Mouse (Mus musculus): ENCODE measurements around the gene Tex2.
"Not testable (repeated sequence)": the region's sequence is repeated elsewhere in the genome, so short reads cannot be mapped to it uniquely, and the experiment has no call there.

Gene Tex2

DNA sequence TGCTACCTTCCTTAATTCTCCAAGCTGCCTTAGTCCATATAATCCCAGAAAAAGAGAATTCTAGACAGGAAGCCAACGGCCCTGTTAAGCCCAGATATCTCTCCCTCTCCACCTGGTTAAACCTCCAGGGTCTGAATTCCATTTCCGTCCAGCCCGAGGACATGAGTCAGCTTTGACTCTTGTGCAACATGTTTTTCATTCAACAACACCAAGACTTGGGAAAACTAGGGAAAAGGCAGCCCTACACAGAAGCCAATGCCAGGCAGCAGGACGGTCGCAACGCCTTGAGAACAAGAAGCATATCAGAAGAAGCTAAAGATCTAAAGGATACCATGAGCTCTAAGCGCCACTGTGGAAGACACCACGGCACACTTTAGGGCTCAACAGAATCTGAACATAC is 32.8 kb downstream of the Tex2 start:
- DNase-seq (ENCODE audit: low read depth in 2 of 2, low spot score in 2 of 2), result no peak

DNA sequence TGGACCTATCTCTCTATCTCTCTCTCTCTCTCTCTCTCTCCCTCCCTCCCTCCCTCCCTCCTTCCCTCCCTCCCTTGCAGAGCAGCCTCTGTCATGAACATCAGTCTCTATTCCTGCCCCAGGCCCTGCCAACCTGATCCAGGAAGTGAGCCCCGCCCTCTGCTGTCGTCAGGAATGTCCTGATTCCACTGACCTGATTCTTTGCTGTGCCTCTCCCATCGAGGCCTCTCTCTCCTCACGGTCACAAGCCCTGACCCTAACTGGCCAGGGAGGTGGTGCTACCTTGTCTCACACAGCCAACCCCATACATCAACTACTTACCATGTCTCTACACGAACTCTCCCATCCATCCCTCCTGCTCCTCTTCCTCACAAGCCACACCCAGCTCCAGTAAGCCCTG is 33.3 kb downstream of the Tex2 start:
- no peak for DNase-seq (ENCODE audit: low read depth in 2 of 2, low spot score in 2 of 2)

DNA sequence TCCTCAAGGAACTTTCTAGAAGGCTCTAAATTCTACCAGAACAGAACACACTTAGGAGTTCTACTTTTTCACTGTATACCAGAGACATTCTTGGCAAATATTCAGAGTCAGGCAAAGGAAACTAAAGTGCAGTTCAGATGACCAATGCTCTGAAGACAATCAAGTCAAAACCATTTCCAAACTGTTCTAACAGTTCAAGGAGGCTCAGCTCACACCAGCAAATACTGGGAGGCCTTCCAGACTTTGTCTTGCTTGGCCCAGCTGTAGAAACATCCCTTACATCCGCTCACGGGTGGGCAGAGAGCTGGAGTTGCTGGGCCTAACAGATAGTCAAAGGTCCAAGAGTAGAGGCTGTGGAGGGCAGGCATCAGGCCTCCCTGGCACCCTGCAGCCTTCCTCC is 34.1 kb downstream of the Tex2 start:
- no peak for DNase-seq (ENCODE audit: low read depth in 2 of 2, low spot score in 2 of 2)

DNA sequence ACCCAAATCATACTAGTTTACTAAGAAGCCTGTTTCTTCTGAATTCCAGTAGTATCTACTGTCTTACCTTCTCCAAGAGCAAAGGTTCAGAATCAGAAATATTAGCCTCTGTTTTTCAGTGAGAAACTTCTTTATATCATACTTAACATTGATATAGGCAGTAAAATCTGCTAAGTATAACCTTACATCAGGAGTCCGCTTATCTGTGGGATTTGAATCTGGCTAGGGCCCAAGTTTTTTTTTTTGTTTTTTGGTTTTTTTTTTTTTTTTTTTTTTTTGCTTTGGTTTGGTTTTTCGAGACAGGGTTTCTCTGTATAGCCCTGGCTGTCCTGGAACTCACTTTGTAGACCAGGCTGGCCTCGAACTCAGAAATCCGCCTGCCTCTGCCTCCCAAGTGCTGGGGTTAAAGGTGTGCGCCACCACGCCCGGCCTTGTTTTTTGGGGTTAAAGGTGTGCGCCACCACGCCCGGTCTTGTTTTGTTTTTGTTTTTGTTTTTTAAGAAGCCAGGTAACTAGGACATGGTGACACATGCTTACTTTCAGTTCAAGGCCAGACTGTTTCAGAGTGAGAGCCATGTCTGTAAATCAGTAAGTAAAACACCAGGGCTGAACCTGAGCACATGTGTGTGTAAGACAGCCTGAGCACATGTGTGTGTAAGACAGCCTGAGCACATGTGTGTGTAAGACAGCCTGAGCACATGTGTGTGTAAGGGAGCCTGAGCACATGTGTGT is 35.4 kb downstream of the Tex2 start:
- DNase-seq (ENCODE audit: low read depth in 2 of 2, low spot score in 2 of 2), result not testable (repeated sequence)

DNA sequence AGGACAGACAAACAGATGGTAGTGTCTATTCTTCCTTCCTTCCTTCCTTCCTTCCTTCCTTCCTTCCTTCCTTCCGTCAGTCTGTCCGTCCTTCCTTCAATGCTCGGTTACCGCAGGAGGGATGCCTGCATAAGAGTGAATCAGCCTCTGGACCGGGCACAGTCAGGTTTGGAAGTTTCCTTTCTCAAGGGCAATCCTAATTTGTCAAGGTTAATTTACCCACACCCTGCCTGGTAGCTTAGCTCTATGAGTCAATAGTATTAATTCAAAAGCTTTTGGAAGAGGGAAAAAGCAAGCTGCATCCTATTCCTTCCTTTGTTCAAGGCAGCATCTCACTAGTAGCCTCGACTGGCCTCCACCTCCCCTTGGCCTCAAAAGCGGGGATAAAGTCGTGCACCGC is 38.8 kb downstream of the Tex2 start:
- DNase-seq (ENCODE audit: low read depth in 2 of 2, low spot score in 2 of 2), result no peak

DNA sequence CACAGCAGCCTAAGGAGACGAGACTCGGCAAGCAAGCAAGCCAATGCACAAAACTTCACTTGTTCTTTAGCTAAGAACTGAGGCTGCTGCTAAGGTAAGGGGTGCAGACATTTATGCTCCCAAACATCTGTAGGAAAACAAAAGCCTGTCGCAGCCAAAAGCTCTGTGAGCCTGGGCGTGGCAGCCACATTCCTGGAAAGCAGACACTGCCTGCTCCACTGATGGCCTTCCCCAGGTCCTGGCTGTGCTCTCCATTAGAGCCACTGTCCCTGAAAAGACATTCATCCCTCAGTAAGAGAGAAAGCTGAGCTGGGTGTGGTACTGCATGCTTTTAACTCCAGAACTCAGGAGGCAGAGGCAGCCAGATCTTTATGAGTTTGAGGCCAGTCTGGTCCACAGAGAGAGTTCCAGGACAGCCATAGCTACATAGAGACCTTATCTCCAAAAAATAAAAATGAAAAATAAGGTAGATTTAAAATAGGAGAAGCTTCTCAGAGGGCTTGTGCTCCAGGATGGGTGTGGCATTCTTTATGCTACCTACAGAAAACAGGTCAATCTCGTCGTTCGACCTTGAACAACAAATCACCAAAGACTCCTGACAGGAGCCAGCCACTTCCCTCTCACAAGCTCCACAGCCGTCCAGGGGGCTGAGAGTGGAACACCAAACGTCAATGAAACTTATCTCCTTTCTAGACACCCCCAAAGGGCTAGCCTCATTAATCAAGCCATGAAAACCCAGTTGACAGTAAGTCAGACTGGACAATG is 39.6 kb downstream of the Tex2 start:
- DNase-seq (ENCODE audit: low read depth in 2 of 2, low spot score in 2 of 2), result no peak

DNA sequence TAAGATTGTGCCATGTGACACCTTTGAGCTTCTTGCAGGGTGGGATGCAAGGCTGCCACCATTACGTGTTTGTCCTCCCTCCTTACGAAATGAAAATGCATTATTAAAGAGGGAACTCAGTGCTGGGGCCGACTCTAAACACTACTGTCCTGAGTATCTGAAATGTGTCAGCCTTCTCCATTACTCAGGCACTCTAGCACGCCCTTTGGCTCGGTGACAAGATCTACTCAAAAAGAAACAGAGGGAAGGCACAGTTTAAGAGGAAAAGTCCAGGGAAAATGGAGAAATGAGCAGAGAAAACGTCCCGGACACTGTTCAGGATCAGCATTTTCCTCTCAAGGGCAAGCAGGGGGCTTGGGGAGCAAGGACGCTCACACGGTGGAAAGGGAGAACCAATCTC is 40.3 kb downstream of the Tex2 start:
- DNase-seq (ENCODE audit: low read depth in 2 of 2, low spot score in 2 of 2), result no peak

DNA sequence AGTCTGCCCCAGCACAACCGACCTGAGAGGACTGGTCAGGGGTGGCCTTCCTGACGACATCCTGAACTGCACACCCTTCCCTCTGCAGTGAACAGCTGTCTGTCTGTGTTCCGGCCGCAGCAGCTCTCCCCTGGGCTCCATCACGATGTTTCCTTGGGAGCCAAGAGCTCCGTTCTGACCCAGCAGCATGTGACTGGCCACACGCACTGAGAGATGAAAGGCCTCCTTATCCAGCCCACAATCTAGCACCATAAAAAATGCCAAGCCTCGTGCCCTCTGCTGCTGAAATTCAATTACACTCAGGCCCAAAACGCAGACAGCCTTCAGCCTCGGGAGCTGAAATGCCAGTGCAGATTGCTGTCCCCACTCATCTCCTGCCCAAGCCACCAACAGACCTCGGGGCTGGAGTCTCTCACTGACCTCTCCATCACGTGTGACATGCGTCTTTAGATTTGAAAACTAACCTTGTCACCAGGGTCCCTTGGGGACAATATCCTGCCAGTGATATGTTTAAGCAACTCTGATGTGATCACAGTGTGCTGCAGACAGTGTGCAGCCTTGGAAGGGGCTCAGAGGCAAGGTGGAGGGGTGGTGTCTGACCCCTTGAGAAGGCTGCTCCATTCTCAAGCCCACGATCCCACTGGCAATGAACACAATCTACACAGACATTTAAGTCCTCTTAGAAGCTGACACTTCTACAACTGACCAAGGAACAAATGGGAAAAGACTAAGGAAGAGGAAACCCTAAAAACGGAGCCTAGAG is 41.0 kb downstream of the Tex2 start:
- no peak for DNase-seq (ENCODE audit: low read depth in 2 of 2, low spot score in 2 of 2)

DNA sequence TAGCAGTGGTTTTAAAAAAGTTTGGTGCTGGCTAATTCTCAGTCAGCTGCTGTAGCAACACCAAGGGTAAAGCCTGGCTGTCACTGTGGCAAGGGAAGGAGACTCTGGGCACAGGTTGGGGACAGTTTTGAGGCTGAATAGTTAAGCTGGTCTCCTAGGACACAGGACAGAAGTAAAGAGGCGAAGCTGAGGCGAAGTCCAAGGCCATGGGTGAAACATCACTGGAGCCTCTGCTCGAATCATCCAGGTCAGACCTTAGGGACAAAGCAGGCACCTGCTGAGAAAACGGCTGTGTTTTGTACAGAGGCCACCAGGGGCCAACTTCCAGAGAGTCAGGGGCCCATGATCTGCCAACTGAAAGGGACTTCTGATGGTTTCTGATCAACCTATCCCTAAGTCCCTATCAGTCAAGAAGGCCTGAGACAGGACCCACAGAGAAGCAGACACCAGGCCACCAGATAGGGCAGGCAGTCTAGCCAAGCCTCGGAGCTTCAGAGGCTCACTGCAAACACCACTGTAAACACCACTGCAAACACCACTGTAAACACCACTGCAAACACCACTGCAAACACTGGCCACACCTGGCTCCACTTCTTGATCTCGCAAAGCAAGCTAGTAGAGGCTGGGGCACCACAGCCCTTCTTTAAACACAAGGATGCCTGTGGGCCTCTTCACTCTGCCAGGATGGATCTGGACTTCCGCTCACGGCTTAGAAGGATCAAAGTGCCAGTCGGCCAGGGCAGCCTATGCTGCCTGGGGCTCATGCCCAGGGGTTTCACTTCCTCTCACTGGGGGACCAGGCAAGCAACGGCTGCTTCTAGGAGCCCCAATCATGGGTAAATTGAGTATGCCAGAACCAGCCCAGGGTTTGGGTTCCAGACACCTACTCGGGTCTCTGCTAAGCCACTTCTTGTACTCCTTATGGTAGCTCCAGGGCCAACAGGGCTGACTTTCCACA is 41.9 kb downstream of the Tex2 start:
- DNase-seq (ENCODE audit: low read depth in 2 of 2, low spot score in 2 of 2), result no peak

DNA sequence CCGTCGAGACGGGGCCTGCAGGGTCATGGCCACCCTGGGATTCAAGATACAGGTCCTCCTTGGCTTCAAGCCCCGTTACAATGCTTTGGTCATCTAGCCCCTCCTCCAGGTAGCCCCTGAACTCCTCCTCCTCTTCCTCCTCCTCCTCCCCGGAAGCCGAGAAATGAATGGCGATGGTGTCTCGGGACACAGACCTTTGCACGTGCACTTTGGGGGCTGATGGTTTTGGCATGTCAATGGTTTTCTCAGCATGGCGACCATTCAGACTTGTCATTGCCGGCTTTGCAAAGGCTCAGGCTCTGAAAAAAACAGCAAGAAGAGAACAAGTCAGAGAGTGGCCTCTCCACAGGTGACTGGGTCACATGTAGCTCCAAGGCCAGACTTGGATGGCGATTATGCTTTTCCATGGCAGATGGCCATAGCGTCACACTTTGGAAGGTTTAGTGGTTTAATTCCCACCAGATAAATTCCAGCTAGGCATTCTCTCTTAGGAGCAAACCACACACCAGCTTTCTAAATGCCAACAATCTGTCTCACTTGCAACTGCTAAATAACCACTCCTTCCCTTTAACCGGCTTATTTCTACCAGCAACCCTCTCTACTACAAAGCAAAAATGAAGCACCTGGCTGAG is 44.8 kb downstream of the Tex2 start:
- DNase-seq (ENCODE audit: low read depth in 2 of 2, low spot score in 2 of 2), result no peak

DNA sequence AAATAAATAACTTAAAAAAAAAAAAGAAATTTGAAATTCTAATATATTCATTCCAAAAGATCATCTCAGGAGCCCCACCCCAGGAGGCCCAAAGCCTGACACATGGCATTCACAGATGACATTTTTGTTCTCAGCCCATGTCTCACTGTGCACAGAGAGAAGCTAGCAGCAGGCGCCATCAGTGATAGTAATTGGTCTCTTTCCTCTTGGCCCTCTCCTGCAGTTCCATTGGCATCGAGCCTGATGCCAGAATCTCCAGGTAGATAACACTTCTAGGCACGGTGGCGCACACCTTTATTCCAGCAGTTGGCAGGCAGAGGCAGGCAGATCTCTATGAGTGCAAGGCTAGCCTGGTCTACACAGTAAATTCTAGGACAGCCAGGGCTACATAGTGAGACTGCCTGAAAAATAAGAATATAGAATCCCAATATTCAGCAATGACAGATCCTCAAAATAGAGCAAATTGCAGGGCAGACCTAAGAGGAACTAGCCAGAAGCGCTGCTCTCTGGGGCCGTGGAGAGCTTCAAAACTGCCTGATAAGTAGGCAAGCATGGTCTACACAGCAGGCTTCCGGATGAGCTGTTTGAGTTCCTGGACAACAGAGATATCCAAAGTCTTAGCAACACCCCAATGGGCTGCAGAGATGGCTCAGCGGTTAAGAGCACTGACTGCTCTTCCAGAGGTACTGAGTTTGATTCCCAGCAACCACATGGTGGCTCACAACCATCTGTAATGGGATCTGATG is 47.0 kb downstream of the Tex2 start:
- no peak for DNase-seq (ENCODE audit: low read depth in 2 of 2, low spot score in 2 of 2)

DNA sequence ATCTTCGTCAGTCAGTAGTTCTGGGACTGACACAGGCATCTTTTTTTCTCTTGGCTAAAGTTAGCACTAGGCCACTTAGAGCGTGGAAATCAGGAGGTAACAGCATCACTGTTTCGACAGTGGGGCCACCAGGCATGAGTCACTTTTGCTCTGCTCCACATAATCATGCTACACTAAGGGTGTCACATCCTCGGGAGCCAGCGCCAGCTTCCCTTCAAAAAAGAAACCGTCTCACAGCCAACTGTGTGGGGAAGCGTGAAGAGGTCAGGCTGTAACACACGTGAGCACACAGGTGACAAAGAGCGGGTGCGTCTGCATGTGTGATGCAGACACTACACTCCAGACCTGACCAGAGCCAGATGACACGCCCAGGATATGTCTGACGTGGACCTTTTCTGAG is 49.0 kb downstream of the Tex2 start:
- DNase-seq (ENCODE audit: low read depth in 2 of 2, low spot score in 2 of 2), result no peak

DNA sequence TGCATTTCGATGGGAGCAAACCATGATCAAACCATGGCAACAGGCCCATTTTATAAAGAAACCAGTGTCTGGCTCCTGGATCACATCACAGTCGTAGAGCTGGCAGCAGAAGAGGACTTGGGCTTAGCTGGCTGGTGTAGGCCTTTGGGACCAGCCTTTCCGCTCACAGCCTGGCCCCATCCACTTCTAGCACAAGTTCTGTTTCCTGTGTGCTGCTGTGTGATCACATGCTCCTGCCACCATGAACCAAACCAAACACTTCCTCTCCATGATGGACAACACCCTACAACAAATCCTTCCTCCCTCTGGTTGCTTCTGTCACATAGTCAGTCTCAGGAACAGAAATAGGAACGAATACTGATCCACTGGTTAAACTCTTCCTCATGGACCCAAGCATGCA is 50.5 kb downstream of the Tex2 start:
- peak in 1 of 2 experiments; percentile 25 for DNase-seq (ENCODE audit: low read depth in 2 of 2, low spot score in 2 of 2)

DNA sequence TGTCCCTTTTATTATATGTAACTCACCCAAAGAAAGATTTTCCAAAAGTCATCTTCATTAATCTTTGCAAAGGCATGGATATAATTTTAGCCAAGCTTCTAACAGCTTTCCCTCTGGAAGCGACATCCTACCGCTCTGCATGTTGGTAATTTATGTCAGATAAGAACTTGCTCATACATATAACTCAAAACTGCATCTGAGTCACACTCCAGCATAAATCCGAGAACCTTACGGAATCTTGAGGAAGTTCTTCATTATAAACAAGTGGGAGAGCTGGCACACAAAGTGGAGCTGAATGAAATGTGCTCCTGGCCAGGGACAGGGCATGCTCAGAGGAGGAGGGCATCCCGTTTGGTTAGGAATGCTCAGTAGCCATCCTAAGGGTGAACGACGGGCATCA is 53.5 kb downstream of the Tex2 start:
- DNase-seq (ENCODE audit: low read depth in 2 of 2, low spot score in 2 of 2), result no peak

DNA sequence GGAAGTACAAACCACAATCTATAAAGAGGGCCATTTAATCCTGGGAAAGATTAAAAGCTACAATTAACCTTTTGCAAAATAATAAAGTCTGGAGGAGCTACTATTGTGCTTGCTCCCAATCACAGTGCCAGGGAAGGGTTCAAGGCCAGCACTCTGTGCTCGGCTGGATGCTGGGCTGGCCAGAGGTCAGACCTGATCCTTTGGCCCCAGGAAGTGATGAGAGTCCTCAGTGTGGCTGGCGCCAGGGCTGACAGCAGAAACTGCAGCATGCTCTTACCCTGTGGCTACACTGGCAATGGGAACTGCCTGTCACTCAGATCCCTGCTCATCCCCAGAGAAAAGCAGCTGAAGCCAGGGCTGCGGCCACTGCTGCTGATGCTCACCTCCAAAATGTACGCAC is 55.2 kb downstream of the Tex2 start:
- DNase-seq (ENCODE audit: low read depth in 2 of 2, low spot score in 2 of 2), result no peak

DNA sequence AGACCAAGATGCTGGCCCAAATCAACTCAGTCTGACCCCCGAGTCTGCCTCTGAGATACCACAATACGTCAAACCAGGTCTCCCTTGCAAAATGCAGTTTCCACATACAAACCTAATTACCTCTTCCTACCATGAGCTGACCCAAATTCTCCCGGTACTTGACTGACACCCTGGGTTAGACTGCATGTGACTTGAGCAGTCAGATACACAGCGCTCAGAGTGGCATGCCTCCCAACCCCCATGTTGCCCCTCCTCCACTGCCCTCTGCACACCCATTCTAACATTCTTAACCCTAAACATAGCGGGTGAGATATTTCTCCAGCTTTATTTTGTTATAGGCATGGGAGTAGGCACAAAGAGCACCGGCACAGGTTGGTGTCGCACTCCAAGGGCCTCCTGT is 55.8 kb downstream of the Tex2 start:
- no peak for DNase-seq (ENCODE audit: low read depth in 2 of 2, low spot score in 2 of 2)

DNA sequence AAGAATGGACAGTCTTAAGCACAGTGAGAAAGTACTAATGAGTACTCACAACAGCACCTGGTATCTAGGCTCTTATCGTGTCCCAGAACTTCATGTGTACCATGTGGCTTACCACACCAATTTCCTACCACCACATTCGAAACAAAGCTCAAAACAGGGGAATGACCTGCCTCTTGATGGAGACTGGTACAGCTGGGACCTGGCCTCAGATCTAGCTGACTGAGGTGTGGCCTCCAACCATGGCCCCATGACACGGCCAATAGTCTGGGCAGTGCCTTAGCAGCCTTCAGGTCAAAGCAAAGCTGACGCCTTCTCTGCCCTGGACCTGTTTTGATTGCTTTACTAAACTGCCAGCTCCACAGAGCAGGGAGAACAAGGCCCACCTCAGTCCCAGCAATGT is 56.5 kb downstream of the Tex2 start:
- DNase-seq (ENCODE audit: low read depth in 2 of 2, low spot score in 2 of 2), result no peak

DNA sequence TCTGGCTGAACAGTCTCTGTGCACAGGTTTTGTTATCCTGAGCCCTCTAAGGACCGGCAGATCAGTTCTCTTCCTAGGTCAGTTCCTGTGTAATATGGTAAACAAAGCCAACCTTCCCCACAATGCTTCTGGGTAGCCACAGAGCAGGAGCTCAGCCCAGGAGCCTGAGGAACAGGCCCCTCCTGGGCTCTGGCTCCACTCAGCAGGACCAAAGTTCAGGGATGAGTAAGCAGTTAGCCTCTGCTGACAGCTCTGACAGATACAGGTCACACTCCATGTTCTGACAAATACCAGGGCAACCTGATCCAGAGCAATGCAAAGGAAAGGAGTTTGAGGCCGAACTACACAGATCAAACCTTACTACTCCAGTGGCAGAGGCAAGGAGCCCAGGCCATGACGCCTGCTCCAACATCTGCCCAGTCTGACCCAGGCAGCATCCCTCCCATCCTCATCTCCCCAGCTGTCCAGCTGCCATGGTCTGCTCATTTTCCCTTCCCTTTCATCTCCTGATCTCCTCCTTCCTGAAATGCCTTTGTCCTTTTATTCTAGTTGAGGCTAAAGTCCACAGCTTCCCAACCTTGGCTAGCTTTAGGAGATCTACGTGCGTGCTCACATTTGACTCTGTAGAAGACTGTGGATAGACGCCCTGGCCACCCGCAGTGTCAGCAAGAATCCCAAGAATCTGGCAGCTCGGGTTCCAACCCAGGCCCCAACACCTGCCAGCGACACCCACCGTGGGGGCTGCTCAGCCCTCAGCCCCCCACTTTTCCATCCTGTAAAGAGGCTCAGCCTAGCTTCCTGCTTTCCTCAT is 57.2 kb downstream of the Tex2 start:
- DNase-seq (ENCODE audit: low read depth in 2 of 2, low spot score in 2 of 2), result no peak

DNA sequence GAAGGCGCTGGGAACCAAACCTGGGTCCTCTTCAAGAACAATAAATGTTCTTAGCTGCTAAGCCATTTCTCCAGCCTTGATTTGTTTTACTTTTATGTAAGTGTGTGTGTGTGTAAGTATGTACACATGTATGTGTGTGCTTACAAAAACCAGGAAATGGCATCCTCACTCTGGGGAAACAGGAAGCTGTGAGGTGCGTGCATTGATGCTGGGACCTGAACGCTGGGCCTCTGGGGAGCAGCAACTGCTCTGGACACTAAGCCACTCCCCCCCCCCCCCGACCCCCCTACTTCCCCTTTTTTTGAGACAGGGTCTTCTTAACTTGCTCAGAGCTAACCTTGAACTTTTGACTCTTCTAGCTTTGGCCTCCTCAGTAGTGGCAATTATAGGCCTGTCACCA is 62.8 kb downstream of the Tex2 start:
- DNase-seq (ENCODE audit: low read depth in 2 of 2, low spot score in 2 of 2), result no peak
